25 mouse cellular contexts compared by ENCODE assay signal in genomic region chr4:101000622-101001021, GRCm38 (mm10). TPM values are rescaled to one million over a fixed set of nuclear protein-coding genes. Genes with fewer than 3 reads are reported as not detected.
"Had no signal": no experiment of that assay in that cellular context is flagged by ENCODE, and none has a peak within 500 bp of the region (broad histone marks: within the 10 kb centered on the region; RNA-seq: fewer than 3 reads in every experiment).

No protein-coding gene starts in this region.

- H3K27ac ChIP-seq: neural tube, embryonic 13.5 days; neural tube, embryonic 15.5 days; stomach, embryonic 15.5 days; stomach, postnatal 0 days had no signal

- H3K4me1 ChIP-seq: stomach, embryonic 15.5 days had no signal

- H3K9me3 ChIP-seq: neural tube, embryonic 13.5 days; neural tube, embryonic 15.5 days; stomach, embryonic 15.5 days had no signal

- H3K4me3 ChIP-seq: neural tube, embryonic 13.5 days; neural tube, embryonic 15.5 days; stomach, embryonic 15.5 days had no signal

- H3K4me2 ChIP-seq: neural tube, embryonic 13.5 days; neural tube, embryonic 15.5 days; stomach, embryonic 15.5 days had no signal

- H3K27me3 ChIP-seq: neural tube, embryonic 13.5 days; neural tube, embryonic 15.5 days; stomach, embryonic 15.5 days had no signal

- DNase-seq: retina, postnatal 1 day; right cerebral cortex, adult 18-20 months; right cerebral cortex, postnatal 14 days; right cerebral cortex, postnatal 25 days; right cerebral cortex, postnatal 4 days; spleen, adult 18-20 months; thymus, adult 18-20 months; thymus, adult 2 months; thymus, postnatal 14 days; thymus, postnatal 25 days; thymus, postnatal 36 days; thymus, postnatal 4 days had no signal

- H3K9ac ChIP-seq: neural tube, embryonic 13.5 days; neural tube, embryonic 15.5 days; stomach, embryonic 15.5 days had no signal

RNA-seq across cellular contexts. Expression of gene Gm10577, which starts 19.9 kb away (rescaled TPM):
- total RNA-seq: neutrophil, adult 5-6 weeks had no signal
- polyA plus RNA-seq: neural tube, embryonic 13.5 days; neural tube, embryonic 14.5 days; neural tube, embryonic 15.5 days; small intestine, adult 2 months; spleen, adult 2 months; stomach, embryonic 14.5 days; stomach, embryonic 15.5 days; stomach, embryonic 16.5 days; stomach, postnatal 0 days; testis, adult 2 months; thymus, adult 2 months; thymus, postnatal 0 days; urinary bladder, adult 2 months had no signal
